Mouse (Mus musculus): ENCODE measurements around the gene Ctsl.

Gene Ctsl

DNA sequence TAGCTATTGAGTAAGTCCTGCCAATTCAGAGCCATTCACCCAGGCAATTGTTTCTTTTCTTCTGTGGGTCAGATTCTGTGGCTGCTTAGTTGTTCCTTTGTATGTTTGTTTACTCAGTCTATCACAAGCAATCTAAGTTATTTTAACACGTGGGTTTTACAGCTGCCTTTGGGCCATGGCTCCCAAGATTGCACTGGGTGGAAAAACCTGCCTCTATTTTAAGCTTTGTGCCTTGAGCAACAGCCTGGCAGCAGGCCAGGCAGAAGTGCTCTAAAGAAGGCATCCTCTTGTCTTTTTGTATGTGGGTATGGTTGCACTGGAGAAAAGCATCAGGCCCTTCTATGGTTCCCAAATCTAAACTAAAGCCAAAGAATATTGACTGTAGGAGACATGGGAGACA lies 3.0 kb upstream of the Ctsl start:
- no peak for DNase-seq (ENCODE audit: low read depth)

DNA sequence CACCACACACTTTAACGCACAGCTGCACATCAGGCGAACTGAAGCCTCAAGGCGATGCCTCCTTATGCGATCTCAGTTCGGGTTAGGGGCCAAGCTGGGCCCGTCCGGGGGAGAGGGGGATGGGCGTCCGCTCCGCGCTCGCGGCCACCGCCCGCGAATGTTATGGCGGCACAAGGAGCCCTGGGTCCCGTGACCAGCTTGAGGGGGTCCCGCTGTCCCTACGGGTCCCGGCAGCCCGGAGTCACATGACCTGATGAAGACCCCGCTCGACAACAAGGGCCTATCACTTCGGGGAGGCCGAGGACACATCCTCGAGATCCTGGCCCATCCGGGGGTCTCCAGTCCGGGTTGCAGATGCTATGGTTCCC lies 901 bp downstream of the Ctsl start:
- DNase-seq (ENCODE audit: low read depth): no peak

DNA sequence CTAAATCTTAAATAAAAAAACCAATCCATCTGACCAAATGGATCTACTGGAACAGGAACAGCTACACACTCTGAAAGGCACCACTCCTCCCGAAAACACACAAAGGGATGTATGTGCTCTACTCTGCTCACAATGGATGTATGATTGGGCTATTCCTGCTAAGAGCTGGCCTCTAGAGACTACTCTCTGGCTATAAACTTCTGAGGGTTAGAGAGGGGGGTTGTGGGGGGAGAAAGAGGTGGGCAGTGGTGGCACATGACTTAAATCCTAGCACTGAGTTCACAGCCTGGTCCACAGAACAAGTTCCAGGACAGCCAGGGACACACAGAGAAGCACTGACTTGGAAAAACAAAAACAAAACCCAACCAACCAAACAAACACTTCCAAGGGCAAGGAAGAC lies 2.1 kb downstream of the Ctsl start:
- no peak for DNase-seq (ENCODE audit: low read depth)

DNA sequence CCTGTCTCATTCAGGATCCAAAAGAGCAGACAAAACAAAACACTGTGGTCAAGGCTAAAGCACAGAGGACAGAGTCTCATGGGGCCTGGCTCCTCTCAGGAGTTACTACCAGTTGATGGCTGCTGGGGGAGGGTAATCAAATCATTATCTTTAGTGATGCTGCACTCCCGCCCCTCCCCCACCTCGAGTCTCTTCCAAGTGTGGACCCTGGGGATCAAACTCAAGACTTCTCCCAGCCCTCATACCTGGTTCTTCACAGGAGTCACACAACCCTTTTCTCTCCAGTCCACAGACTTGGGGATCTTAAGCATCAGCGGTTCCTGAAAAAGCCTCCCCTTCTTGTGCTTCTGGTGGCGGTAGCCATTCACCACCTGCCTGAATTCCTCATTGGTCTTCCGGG lies 3.1 kb downstream of the Ctsl start:
- DNase-seq (ENCODE audit: low read depth): no peak

DNA sequence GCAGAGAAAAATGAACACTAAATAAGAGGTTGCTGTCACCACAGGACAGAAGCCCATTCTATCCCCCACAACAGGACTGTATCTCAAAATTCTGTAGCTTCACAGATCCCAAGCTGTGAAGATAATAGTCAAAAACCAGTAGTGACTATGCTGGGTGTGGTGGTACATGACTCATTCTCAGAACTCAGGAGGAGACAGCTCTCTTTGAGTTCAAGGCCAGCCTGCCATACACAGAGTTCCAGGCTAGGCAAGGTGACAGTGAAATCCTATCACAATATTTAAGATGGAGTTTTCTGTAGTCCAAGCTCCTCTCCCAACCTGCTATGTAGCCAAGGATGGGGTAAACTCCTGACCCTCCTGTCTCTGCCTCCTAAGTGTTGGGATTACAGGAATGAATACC lies 5.4 kb downstream of the Ctsl start:
- no peak for DNase-seq (ENCODE audit: low read depth)

DNA sequence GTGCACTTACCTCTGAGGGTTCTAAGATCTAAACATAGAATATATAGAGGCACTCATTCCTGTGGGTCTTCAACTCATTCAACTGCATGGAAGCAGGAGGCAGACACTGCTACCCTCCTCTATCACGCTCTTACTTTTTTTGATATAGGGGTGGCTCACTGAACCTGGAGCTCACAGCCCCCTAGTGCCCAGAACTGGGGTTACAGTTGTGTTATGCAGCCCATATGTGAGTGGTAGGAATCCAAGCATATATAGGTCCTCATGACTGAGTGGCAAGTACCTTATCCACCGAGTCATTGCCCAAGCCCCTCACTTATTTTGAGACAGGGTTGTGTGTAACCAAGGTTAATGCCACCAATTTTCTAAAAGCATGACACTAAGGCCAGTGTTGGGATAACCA lies 6.4 kb downstream of the Ctsl start:
- peak; percentile 67 for DNase-seq (ENCODE audit: low read depth)

DNA sequence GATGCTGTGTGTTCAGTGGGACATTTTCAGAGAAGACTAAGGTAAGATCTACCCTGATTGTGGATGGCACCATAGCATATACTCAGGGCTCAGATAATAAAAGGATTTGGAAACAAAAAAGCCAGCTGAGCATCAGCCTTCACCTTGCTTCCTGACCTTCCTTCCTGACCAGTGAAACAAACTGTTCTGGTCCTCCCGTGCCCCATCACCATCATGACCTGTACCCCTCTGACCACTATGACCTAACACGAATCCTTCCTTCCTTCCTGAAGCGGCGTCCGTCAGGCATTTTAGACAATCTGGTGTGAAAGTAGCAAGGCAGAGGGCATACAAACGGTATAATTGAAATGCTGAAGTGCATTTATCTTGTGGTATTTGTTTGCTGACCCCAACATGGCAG lies 8.6 kb downstream of the Ctsl start:
- DNase-seq (ENCODE audit: low read depth): no peak

DNA sequence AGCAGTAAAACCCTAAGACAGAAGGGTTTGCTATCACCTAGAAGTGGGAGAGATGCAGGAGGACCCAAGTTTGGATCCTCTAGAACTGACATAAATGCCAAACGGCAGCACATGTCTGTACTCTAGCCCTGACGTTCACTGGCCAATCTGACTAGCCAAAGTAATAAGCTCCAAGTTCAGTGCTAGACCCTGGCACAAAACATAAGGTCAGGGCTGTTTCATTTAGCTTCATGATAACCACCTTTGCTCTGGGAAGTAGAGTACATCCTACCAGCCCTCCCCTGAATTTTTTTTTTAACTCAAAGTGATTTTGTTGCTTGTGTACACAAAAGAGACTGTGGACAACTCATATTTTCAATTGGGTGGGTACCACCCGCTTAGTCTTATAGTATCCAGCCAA lies 9.7 kb downstream of the Ctsl start:
- DNase-seq (ENCODE audit: low read depth): no peak

DNA sequence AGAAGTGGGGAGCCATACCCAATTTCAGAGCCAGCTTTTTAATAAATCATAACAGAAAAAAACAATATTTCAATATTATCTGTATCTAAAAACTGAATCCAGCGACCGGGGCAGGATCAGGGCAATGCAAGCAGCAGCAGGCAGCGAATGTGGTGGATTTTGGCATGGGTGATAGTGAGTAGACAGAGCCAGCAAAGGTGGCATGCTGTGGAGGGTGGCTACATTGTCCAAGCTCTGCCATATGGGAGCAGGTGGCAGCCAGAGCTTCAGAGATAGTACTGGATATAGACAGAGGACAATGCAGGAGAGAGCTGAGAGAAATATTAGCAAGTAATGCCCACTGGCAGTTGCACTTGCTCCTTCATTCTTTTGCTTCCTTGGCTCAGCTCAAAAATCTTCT lies 11.0 kb downstream of the Ctsl start:
- DNase-seq (ENCODE audit: low read depth): no peak

DNA sequence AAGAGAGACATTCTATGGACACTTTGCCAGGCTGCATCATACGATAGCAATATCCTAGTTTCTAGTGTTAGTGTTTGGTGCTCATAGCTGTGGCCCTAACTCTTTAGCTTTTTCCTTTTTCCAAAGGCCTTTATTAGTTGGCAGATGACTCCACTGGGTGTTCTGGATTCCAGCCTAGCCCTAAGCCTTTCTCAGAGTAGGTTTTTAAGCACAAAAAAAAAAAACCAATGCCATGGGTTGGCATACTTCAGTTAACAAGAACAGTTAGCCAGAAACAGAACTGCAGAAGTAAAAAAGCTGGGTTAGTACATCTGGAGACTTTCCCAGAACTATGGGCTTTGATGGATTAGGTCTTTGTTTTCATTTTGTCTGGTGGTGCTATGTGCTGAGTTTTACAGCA lies 12.2 kb downstream of the Ctsl start:
- no peak for DNase-seq (ENCODE audit: low read depth)

DNA sequence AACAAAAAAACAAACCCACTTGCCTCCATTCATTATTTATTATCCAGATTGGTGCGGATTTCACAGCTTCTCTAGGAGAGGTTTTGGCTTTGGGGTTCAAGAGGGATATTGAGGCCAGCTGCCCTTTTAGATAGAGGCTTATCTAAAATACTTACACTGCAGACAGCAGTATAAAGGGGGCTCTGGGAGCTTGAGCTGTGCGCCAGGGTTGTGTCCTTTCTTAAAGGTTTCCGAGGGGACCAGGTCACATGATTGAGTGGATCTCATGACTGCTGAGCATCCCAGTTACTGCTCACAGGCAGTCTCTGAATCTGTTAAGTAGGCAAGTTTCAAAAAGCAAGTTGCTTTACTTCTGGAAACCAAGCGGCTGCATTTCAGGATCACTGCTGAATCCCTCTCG lies 13.3 kb downstream of the Ctsl start:
- DNase-seq (ENCODE audit: low read depth): no peak

DNA sequence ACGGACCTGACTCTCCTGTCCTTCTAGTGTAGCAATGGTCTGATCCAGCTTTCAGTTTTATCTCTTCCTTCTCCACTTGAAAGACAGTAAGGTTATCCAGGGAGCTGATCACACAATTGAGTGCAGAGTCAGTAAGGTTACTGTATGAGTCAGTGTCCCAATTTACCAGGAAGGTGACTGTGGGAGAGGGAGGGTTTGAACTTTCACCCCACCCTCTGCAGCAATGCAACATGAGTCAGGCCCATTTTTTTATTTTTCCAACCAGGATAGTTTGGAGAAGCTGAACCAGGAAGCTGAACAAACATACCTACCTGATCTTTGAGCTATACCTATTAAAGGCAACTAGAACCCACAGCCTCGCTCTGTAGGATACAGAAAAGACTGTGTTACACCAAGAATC lies 21.2 kb downstream of the Ctsl start:
- DNase-seq (ENCODE audit: low read depth): no peak

DNA sequence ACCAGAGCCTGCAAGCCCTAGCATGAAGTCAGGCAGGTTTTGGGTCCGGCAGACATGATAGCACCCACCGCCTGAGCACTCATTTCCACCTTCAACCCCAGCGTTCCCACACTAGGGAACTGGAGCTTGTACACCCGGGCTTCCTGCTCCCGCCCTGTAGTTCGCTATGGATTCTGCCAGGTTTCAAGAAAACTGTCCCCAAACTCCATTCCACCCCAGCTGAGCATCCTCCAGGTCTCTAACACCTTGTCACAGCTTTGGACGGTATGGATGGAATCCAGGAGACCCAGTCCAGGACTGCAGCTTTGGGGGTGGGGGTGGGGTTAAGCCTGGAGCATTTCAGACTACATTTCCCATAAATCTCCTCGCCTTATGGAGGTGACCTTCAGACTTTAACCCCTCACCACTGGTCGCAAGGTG lies 26.6 kb downstream of the Ctsl start:
- DNase-seq (ENCODE audit: low read depth): peak; percentile 20

DNA sequence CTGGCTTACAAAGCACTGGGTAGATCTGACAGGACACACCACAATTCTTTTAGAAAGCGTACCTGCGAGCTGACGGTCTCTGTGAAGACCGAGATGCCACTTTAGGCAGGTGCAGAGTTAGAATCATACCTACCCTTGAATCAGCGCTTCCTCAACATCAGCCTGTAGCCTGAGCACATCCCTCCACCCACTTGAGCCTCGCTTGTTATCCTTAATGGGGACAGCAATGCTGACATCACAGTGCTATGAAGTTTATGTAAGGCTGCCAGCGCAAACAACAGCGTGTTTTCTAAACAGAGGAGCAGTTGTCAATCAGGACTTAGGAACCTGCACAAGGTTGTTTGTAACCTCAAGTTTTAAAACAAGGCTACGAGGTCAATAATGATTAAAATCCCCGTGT lies 27.1 kb downstream of the Ctsl start:
- DNase-seq (ENCODE audit: low read depth): peak; percentile 19

DNA sequence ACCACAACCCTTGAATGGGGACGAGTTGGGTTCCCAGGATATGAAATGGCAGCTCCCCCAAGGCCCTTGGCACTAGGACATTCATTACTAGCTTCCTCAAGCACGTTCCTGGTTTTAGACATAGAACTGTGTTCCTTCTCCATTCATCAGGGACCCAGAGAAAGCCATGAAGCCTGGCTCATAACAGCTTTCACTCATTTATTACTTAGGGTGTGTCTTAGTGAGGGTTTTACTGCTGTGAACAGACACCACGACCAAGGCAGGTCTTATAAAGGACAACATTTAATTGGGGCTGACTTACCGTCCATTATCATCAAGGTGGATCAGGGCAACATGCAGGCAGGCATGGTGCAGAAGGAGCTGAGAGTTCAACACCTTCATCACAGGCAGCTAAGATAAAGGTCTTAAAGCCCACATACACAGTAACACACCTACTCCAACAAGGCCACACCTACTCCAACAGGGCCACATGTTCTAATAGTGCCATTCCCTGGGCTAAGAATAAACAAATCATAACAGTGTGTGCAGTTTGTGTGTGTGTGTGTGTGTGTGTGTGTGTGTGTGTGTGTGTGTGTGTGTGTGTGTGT lies 35.1 kb downstream of the Ctsl start:
- DNase-seq (ENCODE audit: low read depth): no peak

DNA sequence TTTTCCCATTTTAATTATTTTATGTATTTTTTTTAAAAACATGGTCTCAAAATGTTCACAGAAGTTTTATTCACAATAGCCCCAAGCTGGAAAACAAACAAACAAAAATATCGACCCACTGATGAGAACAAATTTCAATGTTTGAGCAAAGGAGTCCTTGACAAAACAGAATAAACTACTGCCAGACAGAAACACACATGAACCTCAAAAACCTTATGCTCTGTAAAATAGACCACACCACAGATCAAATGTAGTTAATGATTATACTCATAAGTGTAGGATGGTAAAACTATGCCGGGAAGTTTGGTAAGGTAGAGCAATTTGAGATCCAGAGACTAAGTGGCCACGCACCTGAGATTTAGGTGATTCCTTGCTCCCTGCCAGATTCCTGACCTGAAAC lies 37.6 kb downstream of the Ctsl start:
- DNase-seq (ENCODE audit: low read depth): no peak

DNA sequence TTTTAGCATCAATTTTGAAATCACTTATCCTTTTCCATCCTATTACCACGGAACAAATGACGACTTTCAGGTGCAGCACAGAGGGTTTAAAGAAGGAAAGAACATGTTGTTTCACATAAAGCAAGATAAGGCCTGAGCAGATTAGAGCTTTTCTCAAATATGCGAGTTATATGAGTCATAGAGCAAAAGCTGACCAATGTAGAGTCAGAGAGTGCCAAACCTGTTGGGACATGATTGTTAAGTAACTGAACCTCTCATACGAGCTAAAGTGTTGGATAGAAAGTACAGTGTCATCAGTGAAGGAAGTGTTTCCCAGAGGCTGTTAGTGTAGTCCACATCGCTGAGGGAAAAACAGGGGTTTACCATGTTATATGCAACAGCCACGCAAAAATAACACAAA lies 38.4 kb downstream of the Ctsl start:
- DNase-seq (ENCODE audit: low read depth): no peak

DNA sequence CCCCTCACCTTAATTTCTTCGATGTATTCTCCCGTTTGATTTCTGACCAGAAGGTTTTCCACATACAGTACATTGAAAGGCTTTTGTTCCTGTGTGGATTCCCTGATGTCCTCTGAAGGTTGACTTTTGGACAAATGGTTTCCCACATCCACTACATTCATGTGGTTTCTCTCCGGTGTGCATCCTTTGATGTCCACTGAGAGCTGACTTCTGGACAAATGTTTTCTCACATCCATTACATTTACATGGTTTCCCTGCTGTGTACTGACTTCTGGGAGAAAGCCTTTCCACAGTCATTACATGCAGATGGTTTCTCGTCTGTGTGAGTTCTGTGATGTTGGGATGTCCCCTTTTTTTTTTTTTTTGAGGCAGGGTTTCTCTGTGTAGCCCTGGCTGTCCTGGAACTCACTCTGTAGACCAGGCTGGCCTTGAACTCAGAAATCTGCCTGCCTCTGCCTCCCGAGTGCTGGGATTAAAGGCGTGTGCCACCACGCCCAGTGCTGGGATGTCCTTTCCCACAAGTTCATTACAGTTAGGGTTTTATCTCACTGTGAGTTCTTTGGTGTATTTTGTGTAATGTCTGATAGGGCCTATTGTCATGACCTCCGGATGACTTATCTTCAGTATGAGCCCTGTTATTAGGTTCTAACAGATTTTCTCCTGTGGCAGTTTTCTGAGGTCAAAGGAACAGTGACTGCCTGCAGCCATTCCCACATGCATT lies 48.0 kb downstream of the Ctsl start:
- DNase-seq (ENCODE audit: low read depth): no peak

DNA sequence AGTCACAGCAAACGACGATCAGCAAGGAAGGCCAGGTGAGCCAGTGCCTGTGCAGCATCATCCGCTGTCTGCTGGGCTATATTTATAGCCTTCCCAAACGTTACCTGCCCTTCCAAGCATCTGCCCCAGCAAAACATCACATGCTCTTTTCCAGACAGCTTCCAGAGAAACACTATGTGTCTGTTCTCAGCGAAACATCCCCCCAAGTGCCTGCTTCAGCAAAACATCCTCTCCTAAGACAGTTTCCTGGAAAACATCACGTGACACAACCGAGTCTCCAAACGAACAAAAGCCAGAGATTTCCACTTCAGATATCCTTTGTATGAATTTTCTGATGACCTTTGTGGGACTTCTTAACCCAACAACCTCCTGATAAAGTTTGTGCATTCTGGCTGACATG lies 50.4 kb downstream of the Ctsl start:
- no peak for DNase-seq (ENCODE audit: low read depth)

DNA sequence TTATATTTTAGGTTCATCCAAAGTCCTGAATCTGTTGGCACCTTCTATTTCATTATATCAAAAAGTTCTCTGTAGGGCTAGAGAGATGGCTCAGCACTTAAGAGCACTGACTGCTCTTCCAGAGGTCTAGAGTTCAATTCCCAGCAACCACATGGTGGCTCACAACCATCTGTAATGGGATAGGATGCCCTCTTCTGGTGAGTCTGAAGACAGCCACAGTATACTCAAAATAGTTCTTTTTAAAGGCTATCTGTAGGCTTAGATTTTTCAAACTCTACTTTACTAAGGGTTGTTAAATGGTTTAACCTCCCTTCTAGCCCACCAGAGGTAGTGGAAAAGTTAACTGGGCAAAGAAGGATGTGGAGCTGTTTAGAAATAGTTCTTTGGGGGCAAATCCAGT lies 50.9 kb downstream of the Ctsl start:
- DNase-seq (ENCODE audit: low read depth): no peak

DNA sequence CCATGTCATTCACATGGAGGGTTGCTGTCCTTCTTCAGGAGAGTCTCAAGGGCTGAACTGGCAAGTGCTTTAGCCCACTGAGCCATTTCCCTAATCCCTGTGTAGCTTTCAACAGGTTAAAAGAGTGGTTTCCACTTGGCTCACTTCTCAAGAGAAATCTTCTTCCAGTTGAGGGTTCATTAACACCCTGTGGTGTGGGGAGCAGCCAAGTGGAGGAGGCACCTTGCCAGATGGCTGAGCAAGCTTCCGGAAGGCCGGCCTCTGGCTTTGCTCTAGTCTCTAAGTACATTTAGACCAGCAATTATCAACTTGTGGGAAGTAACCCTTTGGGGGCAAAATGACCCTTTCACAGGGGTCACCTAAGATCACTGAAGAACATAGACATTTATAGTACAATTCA lies 52.3 kb downstream of the Ctsl start:
- no peak for DNase-seq (ENCODE audit: low read depth)

DNA sequence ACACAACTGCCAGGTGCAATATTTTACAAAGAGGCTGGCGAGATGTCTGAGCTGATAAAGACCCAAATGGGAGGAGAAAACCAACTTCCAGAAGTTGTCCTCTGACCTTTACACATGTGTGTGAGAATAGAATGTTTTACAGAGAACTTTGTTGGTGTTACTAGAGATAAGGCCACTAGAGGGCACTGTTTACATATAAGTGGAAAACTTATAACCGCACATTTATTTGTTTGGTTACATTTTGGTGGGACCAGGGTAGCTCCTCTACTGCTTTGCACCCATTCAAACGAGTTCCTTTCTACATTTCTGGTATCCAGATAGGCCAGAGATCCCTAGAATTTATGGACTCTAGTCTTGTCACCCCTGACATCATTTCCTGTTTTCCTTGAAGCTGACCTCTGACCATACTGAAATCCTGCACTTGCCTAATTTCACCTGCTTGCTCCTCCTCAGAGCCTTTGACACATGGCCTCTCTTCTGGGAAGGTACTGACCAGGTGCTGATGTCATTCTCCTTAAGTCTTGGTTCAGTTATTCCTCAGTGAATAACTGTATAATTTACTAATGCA lies 55.1 kb downstream of the Ctsl start:
- DNase-seq (ENCODE audit: low read depth): peak; percentile 58

DNA sequence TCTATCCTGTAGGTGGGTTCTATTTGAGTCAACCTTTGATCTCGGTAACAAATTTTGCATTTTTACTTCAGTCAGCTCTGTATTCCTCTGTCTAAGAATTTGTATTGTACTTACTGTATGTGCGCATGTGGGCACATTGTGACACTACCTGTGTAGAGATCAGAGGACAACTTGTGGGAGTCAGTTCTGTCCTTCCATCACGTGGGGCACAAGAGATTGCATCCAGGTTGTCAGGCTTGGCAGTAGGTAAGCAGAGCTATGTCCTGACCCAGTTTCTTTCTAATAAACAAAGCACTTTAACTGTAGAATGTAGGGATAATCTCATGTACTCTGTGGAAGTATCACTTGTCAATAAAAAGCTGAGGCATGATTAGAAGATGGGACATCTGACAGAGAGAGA lies 56.6 kb downstream of the Ctsl start:
- no peak for DNase-seq (ENCODE audit: low read depth)

DNA sequence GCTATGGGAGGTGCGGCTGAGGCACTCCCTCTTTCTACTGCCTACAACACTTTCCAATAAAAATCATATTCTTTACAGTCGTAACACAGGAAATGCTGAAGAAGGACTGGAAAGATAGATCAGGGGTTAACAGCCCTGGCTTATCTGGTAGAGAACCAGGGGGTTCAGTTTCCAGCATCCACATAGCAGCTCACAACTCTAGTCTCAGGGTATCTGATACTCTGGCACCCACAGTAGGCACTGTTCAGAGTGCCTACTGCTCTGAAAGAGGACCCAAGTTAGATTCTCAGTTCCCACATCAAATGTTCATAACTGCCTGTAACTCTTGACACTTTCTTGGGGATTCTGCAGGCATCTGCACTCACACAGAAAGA lies 57.8 kb downstream of the Ctsl start:
- no peak for DNase-seq (ENCODE audit: low read depth)
